Mouse (Mus musculus): ENCODE results near the gene Adgrg3.

- TF ChIP-seq POLR2A (IDR thresholded peaks at IDR 0.05; ENCODE audit: insufficient read depth, low read length), result no peak
- no peak for TF ChIP-seq CTCF (IDR thresholded peaks at IDR 0.05; ENCODE audit: low read depth, low read length)
Observed at GRCm38 (mm10) chr8:95023201-95023600, 5.7 kb downstream of the Adgrg3 start.
